Mouse (Mus musculus): ENCODE results near the gene Zfp39.

Gene Zfp39

DNA sequence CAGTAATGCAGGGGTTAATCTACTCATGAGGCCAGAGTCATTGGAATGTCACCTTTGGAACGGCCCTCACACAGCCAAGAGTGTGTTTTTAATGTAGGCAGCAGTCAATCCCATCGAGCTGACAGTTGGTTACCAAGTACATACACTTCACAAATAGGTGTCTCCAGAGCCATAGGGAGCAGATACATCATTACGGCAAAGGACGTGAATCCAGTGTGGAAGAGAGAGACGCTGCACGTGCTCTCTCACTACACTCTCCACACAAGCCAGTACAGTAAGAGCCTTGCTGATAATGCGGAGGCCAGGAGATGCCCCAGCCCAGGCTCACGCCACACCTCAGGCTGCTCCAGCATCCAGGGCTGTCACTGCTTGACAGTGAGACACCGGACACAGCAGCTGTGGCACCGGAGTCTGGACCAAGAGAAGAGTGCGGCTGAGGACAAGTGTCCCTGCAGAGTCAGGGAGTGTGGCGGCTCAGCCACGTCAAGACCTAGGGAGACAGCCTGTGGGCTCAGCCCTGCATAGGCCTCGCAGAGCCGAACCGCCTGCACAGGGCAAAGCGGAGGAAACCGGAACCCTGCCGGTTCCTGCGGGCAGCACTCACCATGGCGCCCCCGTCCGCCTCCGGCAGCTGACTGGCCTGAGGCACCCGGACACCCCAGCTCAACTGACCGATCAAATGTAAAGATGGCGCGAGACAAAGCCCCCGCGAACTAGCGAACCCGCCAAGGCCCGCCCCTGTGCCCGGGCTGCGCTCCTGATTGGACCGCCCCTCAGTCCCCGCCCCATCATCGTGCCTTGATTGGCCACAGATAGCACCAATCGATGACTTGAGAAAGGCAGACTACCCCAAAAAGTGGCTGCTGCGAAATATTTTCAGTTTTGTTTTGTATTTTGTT, at the start of gene Zfp39:
TSS of gene Zfp39 (minus strand) at position 715 of the 899 bp plus-strand sequence.
- peak; percentile 95 for DNase-seq (ENCODE audit: low spot score)

DNA sequence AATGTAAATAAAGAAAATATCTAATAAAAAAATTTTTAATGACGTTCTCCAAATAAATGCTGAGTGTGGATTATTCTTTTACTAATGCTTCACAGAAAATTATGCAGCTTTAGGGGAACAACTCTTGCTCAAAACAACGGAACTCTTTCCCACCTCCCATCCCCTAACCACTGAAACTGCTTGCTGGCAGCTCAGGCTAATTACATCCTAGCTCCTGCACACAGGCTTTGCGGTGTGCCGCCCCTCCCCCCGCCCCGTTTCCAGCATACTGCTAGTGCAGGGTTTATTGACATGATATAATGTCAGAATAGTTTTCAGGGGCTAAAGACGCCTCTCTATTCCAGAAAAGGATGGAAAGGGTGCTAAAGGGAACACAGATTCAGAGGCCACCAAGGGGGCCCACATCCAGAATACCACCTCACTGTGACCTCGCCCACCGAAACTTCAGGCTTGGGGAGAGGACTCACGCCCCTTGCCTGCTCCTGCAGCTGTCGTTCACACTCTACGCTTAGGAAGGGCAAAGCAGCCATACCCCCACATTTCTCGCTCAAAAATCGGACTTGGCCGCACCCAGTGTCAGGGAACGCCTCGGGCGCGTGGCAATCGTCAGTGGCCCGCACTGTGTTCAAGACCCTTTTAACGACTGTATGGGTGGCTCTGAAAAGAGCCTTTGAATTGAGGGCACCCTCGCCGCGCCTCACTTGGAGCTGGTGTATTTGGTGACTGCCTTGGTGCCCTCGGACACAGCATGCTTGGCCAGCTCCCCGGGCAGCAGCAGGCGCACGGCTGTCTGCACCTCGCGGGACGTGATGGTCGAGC, 49.5 kb upstream of the Zfp39 start:
- no peak for DNase-seq (ENCODE audit: low spot score)

GRCm38 (mm10) chr11:58951210-58951609, 47.2 kb upstream of the Zfp39 start:
- no peak for DNase-seq (ENCODE audit: low spot score)

- DNase-seq (ENCODE audit: low spot score): peak; percentile 74
These were observed 45.7 kb upstream of the Zfp39 start for GRCm38 (mm10) chr11:58949480-58950431.

- peak; percentile 80 for DNase-seq (ENCODE audit: low spot score)
These were observed 44.8 kb upstream of the Zfp39 start, which contains the start of gene Hist3h2ba for GRCm38 (mm10) chr11:58948542-58949479. Gene Hist3h2ba (plus strand): TSS chr11:58948920.

- peak; percentile 67 for DNase-seq (ENCODE audit: low spot score)
These were observed 43.9 kb upstream of the Zfp39 start for GRCm38 (mm10) chr11:58947798-58948528.

DNA sequence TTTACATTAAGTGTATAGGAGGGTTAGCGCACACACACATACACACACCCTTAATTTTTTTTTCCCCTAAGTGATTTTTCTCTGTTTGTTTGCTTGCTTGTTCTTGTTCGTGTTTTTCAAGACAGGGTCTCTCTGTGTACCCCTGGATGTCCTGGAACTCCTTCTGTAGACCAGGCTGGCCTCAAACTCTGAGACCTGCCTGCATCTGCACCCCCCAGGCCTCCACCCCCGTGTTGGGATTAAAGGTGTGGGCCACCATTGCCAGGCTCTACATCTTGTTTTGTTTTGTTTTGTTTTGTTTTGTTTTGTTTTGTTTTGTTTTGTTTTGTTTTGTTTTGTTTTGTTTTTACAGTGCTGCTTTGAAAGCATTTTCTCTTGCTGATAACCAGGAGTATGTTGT, 43.3 kb upstream of the Zfp39 start:
- no peak for DNase-seq (ENCODE audit: low spot score)

DNA sequence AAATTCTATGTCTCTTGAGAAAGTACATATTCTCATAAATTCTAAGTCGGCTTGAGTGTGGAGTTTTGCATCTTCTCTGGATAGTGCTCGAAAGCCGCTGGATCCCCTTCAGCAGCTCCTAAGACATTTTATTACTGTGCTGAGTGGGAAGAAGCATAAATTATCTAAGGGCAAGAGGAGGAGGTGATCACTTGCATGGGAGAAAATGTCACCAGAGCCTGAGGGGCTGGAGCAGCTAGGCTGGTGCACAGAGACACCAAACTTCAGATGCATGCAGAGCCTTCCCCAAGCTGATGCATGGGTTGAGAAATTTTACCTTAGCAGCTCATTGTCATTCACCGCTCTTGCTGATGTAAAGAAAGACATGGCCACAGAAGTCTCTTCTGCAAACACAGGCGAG, 40.1 kb upstream of the Zfp39 start:
- no peak for DNase-seq (ENCODE audit: low spot score)

DNA sequence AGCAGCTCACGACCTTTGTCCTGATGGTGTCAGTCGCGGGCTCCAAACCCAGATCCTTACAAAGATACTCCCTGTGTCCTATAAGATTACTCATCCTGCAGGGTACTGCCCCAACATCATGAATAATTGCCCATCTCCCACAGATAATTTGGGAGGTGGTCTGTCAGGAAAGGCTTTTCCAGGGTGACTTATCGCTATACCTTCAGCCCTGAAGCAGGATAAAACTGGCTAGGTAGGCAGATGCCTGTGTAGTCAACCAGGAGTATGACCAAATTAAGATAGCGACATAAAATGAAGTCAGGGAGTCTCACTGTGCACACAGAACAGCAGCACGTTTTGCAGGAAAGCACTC, 35.0 kb upstream of the Zfp39 start:
- no peak for DNase-seq (ENCODE audit: low spot score)

- DNase-seq (ENCODE audit: low spot score): peak; percentile 93
These were observed 34.5 kb upstream of the Zfp39 start, which contains the start of gene Rnf187 for GRCm38 (mm10) chr11:58938322-58939087. Gene Rnf187 (minus strand): TSS chr11:58938916.

- no peak for DNase-seq (ENCODE audit: low spot score)
These were observed 33.9 kb upstream of the Zfp39 start for GRCm38 (mm10) chr11:58937909-58938308.

- no peak for DNase-seq (ENCODE audit: low spot score)
These were observed 27.6 kb upstream of the Zfp39 start for GRCm38 (mm10) chr11:58931576-58931975.

DNA sequence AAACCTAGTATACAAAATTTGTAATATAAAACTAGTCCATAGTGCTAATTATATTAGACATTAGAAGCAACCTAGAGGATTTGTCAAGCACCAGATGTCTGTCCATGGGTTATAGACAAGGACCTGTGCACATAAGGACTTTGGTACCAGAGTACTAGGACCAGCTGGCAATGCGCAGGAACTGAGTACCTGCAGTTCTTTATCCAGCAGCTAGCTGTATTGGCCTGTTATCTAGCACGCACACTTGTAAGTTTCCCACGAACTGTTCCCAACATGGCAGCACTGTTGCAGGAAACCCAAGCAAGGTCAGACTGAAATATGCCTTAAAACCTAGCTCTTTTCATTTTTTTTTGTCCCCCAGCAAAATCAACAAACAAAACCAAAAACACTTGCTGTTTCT, 26.2 kb upstream of the Zfp39 start:
- no peak for DNase-seq (ENCODE audit: low spot score)

DNA sequence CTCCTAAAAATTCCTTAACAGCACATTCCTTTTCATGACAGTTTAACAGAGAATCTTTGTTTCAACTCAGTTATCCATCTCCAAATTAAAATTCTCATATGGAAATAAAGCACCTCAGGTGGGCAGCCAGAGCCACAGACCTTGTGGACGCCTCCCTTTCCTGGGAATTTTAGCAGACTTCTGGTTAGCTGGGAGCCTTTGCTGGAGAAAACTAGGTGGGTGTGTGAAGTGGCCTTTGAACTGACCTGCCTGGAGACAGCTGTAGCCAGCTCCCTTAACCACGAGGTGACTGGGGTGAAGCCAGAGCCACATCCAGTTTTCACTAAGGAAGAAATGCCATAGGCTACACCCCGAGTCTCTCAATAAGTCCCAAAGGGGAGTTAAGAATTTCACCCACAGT, 25.6 kb upstream of the Zfp39 start:
- DNase-seq (ENCODE audit: low spot score): no peak

- no peak for DNase-seq (ENCODE audit: low spot score)
These were observed 25.0 kb upstream of the Zfp39 start for GRCm38 (mm10) chr11:58929055-58929454.

- peak; percentile 52 for DNase-seq (ENCODE audit: low spot score)
These were observed 24.0 kb upstream of the Zfp39 start for GRCm38 (mm10) chr11:58927790-58928651.

DNA sequence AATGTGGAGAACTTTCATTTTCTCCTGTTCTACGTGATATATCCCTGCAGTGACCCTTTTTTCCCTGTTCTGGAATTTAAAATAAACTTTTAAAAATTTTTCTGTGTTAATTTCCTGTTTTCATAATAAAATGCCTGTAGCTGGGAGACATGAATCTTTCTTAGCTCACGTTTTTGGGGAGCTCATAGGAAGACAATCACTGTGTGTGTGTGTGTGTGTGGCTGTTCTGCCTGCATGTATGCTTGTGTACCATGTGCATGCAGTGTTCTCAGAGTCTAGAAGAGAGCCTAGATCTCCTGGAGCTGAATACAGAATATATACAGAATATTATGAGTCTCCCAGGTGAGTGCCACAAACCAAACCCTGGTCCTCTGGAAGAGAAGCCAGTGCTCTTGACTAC, 23.0 kb upstream of the Zfp39 start:
- no peak for DNase-seq (ENCODE audit: low spot score)

DNA sequence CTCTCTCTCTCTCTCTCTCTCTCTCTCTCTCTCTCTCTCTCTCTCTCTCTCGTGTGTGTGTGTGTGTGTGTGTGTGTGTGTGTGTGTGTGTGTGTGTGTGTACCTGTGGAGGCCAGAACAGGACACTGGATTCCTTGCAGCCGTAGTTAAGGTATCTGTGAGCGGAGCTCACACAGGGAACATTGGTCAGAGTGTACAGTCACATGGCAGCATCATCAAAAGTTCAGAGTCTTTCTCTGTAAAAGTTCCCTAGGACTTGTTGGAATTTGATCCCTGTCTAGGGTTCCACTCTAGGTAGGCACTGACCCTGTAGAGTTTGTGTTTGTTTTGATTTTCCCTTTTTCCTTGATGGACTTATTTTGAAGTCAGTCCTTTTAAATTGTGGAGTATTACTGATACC, 22.6 kb upstream of the Zfp39 start:
- no peak for DNase-seq (ENCODE audit: low spot score)

Data from layer of hippocampus, adult 11-12 months (tissue).